Mouse (Mus musculus) 3T3-L1 (cell line): Measurements from ENCODE around the gene Arid3b.

Source experiments
- DNase-seq: peaks from one replicate; pipeline ENCODE4 v3.0.0-alpha.2; 2015; ENCODE audit warnings: low read depth, low spot score

Gene Arid3b

GRCm38 (mm10) chr9:57775736-57776135 lies 60.9 kb downstream of the Arid3b start:
- no peak for DNase-seq

- no peak for DNase-seq
These were observed 61.6 kb downstream of the Arid3b start for GRCm38 (mm10) chr9:57775026-57775425.

GRCm38 (mm10) chr9:57774168-57774567 lies 62.4 kb downstream of the Arid3b start:
- peak; percentile 58 for DNase-seq

- no peak for DNase-seq
These were observed 62.8 kb downstream of the Arid3b start for GRCm38 (mm10) chr9:57773754-57774153.

GRCm38 (mm10) chr9:57770836-57771235 lies 65.8 kb downstream of the Arid3b start:
- DNase-seq, result no peak

- no peak for DNase-seq
These were observed 66.4 kb downstream of the Arid3b start for GRCm38 (mm10) chr9:57770214-57770613.

GRCm38 (mm10) chr9:57769539-57770069 lies 67.0 kb downstream of the Arid3b start:
- DNase-seq, result no peak

GRCm38 (mm10) chr9:57767231-57767630 lies 69.4 kb downstream of the Arid3b start:
- DNase-seq, result no peak

- no peak for DNase-seq
These were observed 70.2 kb downstream of the Arid3b start for GRCm38 (mm10) chr9:57766431-57766830.

- peak; percentile 68 for DNase-seq
These were observed 70.9 kb downstream of the Arid3b start, which contains the start of gene Clk3 for GRCm38 (mm10) chr9:57765364-57766351. Gene Clk3 (minus strand): TSS chr9:57765860.

GRCm38 (mm10) chr9:57764974-57765363 lies 71.6 kb downstream of the Arid3b start:
- peak; percentile 86 for DNase-seq

GRCm38 (mm10) chr9:57764147-57764973 lies 72.2 kb downstream of the Arid3b start:
- peak; percentile 63 for DNase-seq

- peak; percentile 83 for DNase-seq
These were observed 74.0 kb downstream of the Arid3b start for GRCm38 (mm10) chr9:57762563-57762991.

- DNase-seq, result no peak
These were observed 74.7 kb downstream of the Arid3b start for GRCm38 (mm10) chr9:57761563-57762551.

- no peak for DNase-seq
These were observed 76.0 kb downstream of the Arid3b start for GRCm38 (mm10) chr9:57760416-57761146.

- DNase-seq, result peak; percentile 77
These were observed 77.3 kb downstream of the Arid3b start for GRCm38 (mm10) chr9:57759289-57759688.

GRCm38 (mm10) chr9:57758528-57758927 lies 78.1 kb downstream of the Arid3b start:
- DNase-seq, result no peak

GRCm38 (mm10) chr9:57757578-57757977 lies 79.0 kb downstream of the Arid3b start:
- DNase-seq, result no peak

- DNase-seq, result no peak
These were observed 85.7 kb downstream of the Arid3b start for GRCm38 (mm10) chr9:57750901-57751300.

- no peak for DNase-seq
These were observed 87.8 kb downstream of the Arid3b start for GRCm38 (mm10) chr9:57748831-57749230.
